Mouse (Mus musculus) lung, embryonic 14.5 days (tissue): Measurements from ENCODE around the gene Sept1. TPM values are rescaled to one million over a fixed set of nuclear protein-coding genes. Genes with fewer than 3 reads are reported as not detected.

Source experiments
- ATAC-seq: fragments of 200-750 bp; cut with Nextera tagmentation; 2 replicates; pipeline ENCODE4 v1.8.0; 2017; ENCODE audit warnings: mild to moderate bottlenecking, moderate TSS enrichment, moderate library complexity; ENCODE audit not compliant: insufficient read depth
- DNase-seq: peaks from one replicate; pipeline ENCODE4 v3.0.0-alpha.2; 2015
- H3K27ac ChIP-seq: fragments of 300-500 bp; sonication (generic); 2 replicates; pipeline ENCODE4 v1.5.1; 2014; ENCODE audit warnings: low read depth, mild to moderate bottlenecking, moderate library complexity
- H3K27me3 ChIP-seq: fragments of 300-500 bp; sonication (generic); 2 replicates; pipeline ENCODE4 v1.6.1; 2014; ENCODE audit warnings: low read length, control low read depth; ENCODE audit not compliant: insufficient read depth
- H3K36me3 ChIP-seq: fragments of 300-500 bp; sonication (generic); 2 replicates; pipeline ENCODE4 v1.6.1; 2014; ENCODE audit warnings: control low read depth; ENCODE audit not compliant: insufficient read depth
- H3K4me1 ChIP-seq: fragments of 300-500 bp; sonication (generic); 2 replicates; pipeline ENCODE4 v1.6.1; 2014; ENCODE audit warnings: antibody characterized with exemption, control low read depth; ENCODE audit not compliant: insufficient read depth
- H3K4me2 ChIP-seq: fragments of 300-500 bp; sonication (generic); 2 replicates; pipeline ENCODE4 v1.6.1; 2014; ENCODE audit warnings: mild to moderate bottlenecking
- H3K4me3 ChIP-seq: fragments of 300-500 bp; sonication (generic); 2 replicates; pipeline ENCODE4 v1.5.1; 2014; ENCODE audit warnings: low read depth, low read length
- H3K9ac ChIP-seq: fragments of 300-500 bp; sonication (generic); 2 replicates; pipeline ENCODE4 v1.6.1; 2014
- H3K9me3 ChIP-seq: fragments of 300-500 bp; sonication (generic); 2 replicates; pipeline ENCODE4 v1.6.1; 2016; ENCODE audit warnings: low read depth, low read length, control low read depth
- CTCF ChIP-seq: IDR thresholded peaks from 2 replicates; pipeline ENCODE4 v1.5.1; 2016; ENCODE audit warnings: antibody characterized with exemption, low read depth
- WGBS: fragments of 180-500 bp; shearing (Covaris S2); extraction: QIAGEN DNeasy Blood & Tissue Kit; methylation state at CpG from one replicate; pipeline ENCODE4 v1.1.7; 2014; 5-methylcytosine and 5-hydroxymethylcytosine counted together
- polyA plus RNA-seq: library from polyadenylated mRNA; unstranded; fragments of >200 nt; fragmentation: Nextera tagmentation; extraction: Ambion mirVana; gene quantifications from 2 replicates; pipeline ENCODE4 v1.2.1, GENCODE M21; 2014

Sept1 gene
- polyA plus RNA-seq, 1 experiment from 2014 or later = 20.3 TPM

DNA sequence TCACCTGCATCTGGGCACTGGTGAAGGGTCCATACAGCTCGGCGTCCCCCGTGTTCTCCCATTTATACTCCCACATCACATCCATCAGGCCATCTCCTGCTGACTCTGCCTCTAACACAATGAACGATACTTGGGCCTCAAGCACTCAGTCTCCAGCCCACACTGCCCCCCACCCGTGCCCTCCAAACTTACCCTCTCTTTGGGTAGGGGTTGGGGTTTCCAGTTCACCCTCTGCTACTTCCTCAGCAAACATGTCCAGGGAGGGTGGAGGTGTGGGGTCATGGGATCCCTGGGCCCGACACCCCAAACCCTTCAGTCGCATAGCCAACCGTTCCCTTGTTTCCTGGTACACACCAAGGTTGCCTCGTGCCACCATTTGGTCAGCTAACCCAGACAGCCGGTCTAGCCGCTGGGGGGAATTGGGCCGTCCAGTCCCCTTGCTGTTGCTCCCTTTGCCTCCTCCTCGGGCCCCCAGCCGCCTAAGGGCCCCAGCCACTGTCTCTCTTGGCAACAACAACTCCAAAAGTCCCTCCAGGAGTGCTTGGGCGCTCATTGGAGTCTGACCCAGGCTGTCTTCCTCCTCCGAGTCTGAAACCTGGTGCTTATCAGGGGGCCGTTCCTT is 38.8 kb downstream of the Sept1 start:
- H3K4me3 ChIP-seq = peak overlapping the region; percentile 69
- no peaks in the 10 kb centered on the region for H3K27me3 ChIP-seq
- no peak overlapping the region for H3K27ac ChIP-seq
- H3K9ac ChIP-seq = 0 out of 2 replicates have a peak overlapping the region, but pooled peaks have one; percentile 64
- peaks cover 6% of the 10 kb centered on the region; the same call in 1 of the 2 replicates for H3K4me1 ChIP-seq
- WGBS = 92% methylated on average over 17 of the region's 17 CpGs
- ATAC-seq = no peak
- H3K4me2 ChIP-seq = peak overlapping the region; percentile 78
- no peak for TF ChIP-seq CTCF
- DNase-seq = no peak
- no peaks in the 10 kb centered on the region for H3K9me3 ChIP-seq
- peaks cover 61% of the 10 kb centered on the region for H3K36me3 ChIP-seq

DNA sequence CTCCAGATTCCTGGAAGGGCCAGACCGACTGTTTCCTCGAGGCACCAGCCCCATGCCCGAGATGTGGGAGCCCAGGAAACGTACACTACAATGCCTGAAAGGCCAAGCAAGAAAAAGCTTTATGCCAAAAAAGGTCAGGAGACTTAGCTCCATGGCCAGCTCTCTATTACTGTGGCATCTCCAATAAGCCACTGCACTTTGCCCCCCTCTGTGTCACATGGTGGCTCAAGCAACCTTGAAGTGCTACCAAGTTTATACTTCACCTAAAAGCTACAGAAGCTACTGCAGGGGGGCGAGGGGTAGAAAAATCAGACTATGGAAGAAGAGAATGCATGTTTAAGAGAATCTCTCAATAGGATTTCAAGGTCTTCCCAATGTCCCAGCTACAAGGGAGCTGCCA is 39.9 kb downstream of the Sept1 start:
- 88% methylated on average over 5 of the region's 5 CpGs for WGBS
- no peak for DNase-seq
- Histone ChIP-seq H3K4me1 (peaks cover 6% of the 10 kb centered on the region; the same call in 1 of the 2 replicates), H3K27ac (no peak overlapping the region), H3K4me3 (no peak overlapping the region), H3K27me3 (no peaks in the 10 kb centered on the region), H3K9ac (no peak overlapping the region), H3K4me2 (no peak overlapping the region), H3K36me3 (peaks cover 50% of the 10 kb centered on the region), H3K9me3 (no peaks in the 10 kb centered on the region)
- no peak for TF ChIP-seq CTCF
- no peak for ATAC-seq

DNA sequence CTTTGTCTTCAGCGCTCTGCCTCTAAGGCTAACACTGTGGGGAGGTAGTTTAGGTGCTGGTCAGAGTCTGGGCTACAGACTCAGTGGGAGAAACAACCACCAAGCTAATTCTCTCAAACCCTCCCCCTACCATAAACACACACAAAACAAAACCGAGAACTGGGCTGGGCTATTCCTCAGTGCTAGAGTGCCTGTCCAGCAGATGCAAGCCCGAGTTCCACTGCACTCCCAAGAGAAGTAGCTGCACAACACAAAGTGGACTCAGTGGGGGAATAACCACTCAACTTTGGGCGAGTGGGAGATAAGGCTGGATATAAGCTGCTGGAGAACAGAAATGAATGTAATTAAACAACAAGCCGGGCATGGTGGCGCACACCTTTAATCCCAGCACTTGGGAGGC is 42.3 kb downstream of the Sept1 start:
- Histone ChIP-seq H3K27ac (no peak overlapping the region), H3K27me3 (no peaks in the 10 kb centered on the region), H3K4me1 (peaks cover 6% of the 10 kb centered on the region; the same call in 1 of the 2 replicates), H3K9me3 (no peaks in the 10 kb centered on the region), H3K9ac (no peak overlapping the region; the same call in 1 of the 2 replicates), H3K4me3 (no peak overlapping the region), H3K4me2 (no peak overlapping the region), H3K36me3 (peaks cover 37% of the 10 kb centered on the region)
- TF ChIP-seq CTCF = no peak
- DNase-seq = no peak
- 79% methylated on average over 6 of the region's 6 CpGs for WGBS
- ATAC-seq = no peak

DNA sequence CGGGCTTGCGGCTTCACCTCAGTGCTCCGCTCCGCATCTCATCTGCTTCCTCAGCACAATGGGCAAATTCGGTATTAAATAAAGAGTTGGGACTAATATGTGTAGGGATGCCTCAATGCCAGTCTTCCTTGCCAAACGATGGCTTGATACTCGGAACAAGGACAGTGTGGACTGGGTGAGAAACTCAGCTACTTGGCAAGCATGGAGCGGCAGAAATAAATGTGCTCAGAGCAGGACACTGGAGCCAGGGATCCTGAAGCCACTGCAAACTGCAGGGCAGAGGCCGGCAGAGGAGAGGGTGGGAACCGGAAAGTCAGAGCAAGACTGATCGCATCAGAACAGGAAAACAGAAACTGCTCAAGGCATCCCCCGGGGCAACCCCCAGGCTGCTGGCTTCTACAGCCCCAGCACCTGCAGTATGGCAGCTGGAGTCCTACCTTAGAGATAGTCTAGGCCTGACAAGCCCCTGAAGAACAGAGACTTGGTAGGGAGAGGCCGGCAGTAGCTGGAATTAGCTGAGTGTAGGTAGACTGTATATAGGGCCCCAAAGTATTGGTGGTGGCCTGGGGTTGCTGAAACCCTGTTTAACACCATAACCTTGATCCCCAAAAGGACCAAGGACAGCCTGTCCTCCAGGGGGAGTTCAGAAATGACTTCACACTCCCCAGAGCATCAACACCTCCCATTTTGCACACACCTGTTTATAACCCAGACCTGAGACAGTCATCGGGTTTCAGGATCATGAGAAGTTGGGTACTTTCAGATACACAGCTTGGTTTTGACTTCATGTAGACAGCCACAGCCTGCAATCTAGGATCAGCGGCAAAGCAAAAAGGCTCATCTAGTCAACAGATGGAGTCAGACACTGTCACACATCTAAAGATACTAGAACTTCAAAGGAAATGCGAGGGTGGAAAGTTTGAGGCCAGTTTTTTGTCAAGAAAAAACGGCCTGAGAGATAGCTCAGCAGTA is 44.3 kb downstream of the Sept1 start:
- no peaks in the 10 kb centered on the region for H3K27me3 ChIP-seq
- no peaks in the 10 kb centered on the region for H3K9me3 ChIP-seq
- no peak overlapping the region for H3K4me2 ChIP-seq
- DNase-seq (no peak), ATAC-seq (no peak)
- 76% methylated on average over 17 of the region's 17 CpGs for WGBS
- peaks cover 25% of the 10 kb centered on the region for H3K36me3 ChIP-seq
- H3K4me3 ChIP-seq = no peak overlapping the region
- no peak for TF ChIP-seq CTCF
- no peak overlapping the region for H3K9ac ChIP-seq
- H3K27ac ChIP-seq = no peak overlapping the region
- H3K4me1 ChIP-seq = no peaks in the 10 kb centered on the region

DNA sequence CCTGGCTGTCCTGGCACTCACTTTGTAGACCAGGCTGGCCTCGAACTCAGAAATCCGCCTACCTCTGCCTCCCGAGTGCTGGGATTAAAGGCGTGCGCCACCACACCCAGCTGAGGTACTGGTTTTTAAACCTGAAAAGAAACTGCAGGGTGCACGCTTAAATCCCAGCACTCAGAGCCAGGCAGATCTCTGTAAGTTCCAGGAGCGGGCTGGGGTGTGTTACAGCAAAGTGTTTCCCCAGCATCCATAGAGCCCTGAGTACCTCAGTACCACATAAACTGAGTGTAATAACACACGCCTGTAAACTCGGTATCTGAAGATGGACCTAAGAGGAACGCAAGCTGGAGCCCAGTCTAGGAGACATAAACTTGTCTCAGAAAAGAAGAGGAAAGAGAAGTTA is 45.6 kb downstream of the Sept1 start:
- H3K4me3 ChIP-seq = no peak overlapping the region
- no peak overlapping the region for H3K27ac ChIP-seq
- no peak for ATAC-seq
- H3K4me2 ChIP-seq = no peak overlapping the region
- no peak overlapping the region for H3K9ac ChIP-seq
- 69% methylated on average over 10 of the region's 10 CpGs for WGBS
- H3K4me1 ChIP-seq = no peaks in the 10 kb centered on the region
- H3K36me3 ChIP-seq = peaks cover 13% of the 10 kb centered on the region
- no peak for TF ChIP-seq CTCF
- no peaks in the 10 kb centered on the region for H3K9me3 ChIP-seq
- DNase-seq = no peak
- H3K27me3 ChIP-seq = no peaks in the 10 kb centered on the region

DNA sequence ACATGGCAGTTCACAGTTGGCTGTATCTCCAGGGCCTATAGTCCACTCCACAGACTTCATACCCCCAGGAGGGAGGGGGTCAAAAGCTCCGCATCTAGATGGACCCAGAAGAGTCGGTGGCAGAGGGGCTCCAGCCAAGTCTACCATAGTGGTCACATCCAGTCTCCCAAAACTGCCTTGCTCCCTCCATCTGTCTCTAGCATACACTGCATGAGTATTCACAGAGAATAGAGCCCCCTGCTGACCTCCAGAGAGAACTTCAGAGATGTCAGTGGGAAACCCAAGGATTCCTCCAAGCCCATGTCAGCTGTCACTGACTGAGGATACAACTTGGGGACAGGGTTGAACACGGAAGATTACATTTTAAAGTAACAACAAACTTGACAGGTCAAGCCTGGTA is 47.3 kb downstream of the Sept1 start:
- peak; percentile 52 for TF ChIP-seq CTCF
- Histone ChIP-seq H3K4me1 (no peaks in the 10 kb centered on the region), H3K9me3 (no peaks in the 10 kb centered on the region), H3K4me3 (no peak overlapping the region), H3K9ac (no peak overlapping the region), H3K27me3 (no peaks in the 10 kb centered on the region), H3K4me2 (no peak overlapping the region), H3K27ac (no peak overlapping the region), H3K36me3 (no peaks in the 10 kb centered on the region)
- peak; percentile 63 for DNase-seq
- whole genome bisulfite sequencing = 58% methylated on average over 3 of the region's 3 CpGs
- no peak for ATAC-seq

DNA sequence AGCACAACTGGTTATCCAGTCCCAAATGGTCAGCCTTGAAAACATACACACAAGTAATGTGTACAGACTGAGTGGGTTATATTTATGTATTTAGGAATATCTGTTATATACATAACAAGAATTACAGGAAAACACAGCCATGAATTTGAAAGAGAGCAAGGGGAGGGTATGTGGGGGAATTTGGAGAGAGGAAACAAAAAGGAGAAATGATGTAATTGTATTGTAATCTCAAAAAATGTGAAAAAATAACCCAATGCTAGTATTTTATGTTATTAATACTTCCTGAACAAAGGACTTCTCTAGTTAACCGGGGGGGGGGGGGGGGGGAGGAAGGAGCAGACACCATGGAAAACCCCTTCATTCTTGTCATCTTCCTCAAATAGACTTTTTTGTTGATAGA is 48.2 kb downstream of the Sept1 start:
- no peak overlapping the region for H3K4me3 ChIP-seq
- no peaks in the 10 kb centered on the region for H3K27me3 ChIP-seq
- no peak for ATAC-seq
- no peaks in the 10 kb centered on the region for H3K36me3 ChIP-seq
- no peaks in the 10 kb centered on the region for H3K4me1 ChIP-seq
- no peak for TF ChIP-seq CTCF
- H3K4me2 ChIP-seq = no peak overlapping the region
- no peak overlapping the region for H3K27ac ChIP-seq
- 56% methylated on average over 1 of the region's 1 CpGs for WGBS
- no peaks in the 10 kb centered on the region for H3K9me3 ChIP-seq
- no peak for DNase-seq
- no peak overlapping the region for H3K9ac ChIP-seq
